Mouse (Mus musculus) midbrain, embryonic 11.5 days (tissue): Measurements from ENCODE around the gene Ppp4c. TPM values are rescaled to one million over a fixed set of nuclear protein-coding genes. Genes with fewer than 3 reads are reported as not detected.

Experiments
- ATAC-seq: fragments of 200-750 bp; cut with Nextera tagmentation; 2 replicates; pipeline ENCODE4 v1.8.0; 2017; ENCODE audit warnings: moderate TSS enrichment, moderate library complexity; ENCODE audit not compliant: low FRiP score
- DNase-seq: peaks from one replicate; pipeline ENCODE4 v3.0.0; 2015; ENCODE audit warnings: low spot score; ENCODE audit errors: missing footprints
- H3K27ac ChIP-seq: fragments of 300-500 bp; sonication (generic); 2 replicates; pipeline ENCODE4 v1.5.1; 2014; ENCODE audit warnings: low read depth, low read length
- H3K27me3 ChIP-seq: fragments of 300-500 bp; sonication (generic); 2 replicates; pipeline ENCODE4 v1.6.1; 2014; ENCODE audit warnings: mild to moderate bottlenecking, low read length, moderate library complexity, mixed read lengths; ENCODE audit not compliant: control insufficient read depth, insufficient read depth
- H3K36me3 ChIP-seq: fragments of 300-500 bp; sonication (generic); 2 replicates; pipeline ENCODE4 v1.6.1; 2014; ENCODE audit warnings: mild to moderate bottlenecking, low read length, moderate library complexity, mixed read lengths; ENCODE audit not compliant: control insufficient read depth, insufficient read depth
- H3K4me1 ChIP-seq: fragments of 300-500 bp; sonication (generic); 2 replicates; pipeline ENCODE4 v1.6.1; 2014; ENCODE audit warnings: low read length; ENCODE audit not compliant: control insufficient read depth, insufficient read depth
- H3K4me2 ChIP-seq: fragments of 300-500 bp; sonication (generic); 2 replicates; pipeline ENCODE4 v1.6.1; 2014; ENCODE audit warnings: mild to moderate bottlenecking, moderate library complexity
- H3K4me3 ChIP-seq: fragments of 300-500 bp; sonication (generic); 2 replicates; pipeline ENCODE4 v1.5.1; 2014; ENCODE audit warnings: low read depth, low read length
- H3K9ac ChIP-seq: fragments of 300-500 bp; sonication (generic); 2 replicates; pipeline ENCODE4 v1.6.1; 2014; ENCODE audit warnings: low read length
- H3K9me3 ChIP-seq: fragments of 300-500 bp; sonication (generic); 2 replicates; pipeline ENCODE4 v1.6.1; 2016; ENCODE audit warnings: low read length; ENCODE audit not compliant: control insufficient read depth
- WGBS: fragments of 180-500 bp; shearing (Covaris S2); extraction: QIAGEN DNeasy Blood & Tissue Kit; methylation state at CpG from one replicate; pipeline ENCODE4 v1.1.7; 2014; 5-methylcytosine and 5-hydroxymethylcytosine counted together
- polyA plus RNA-seq: library from polyadenylated mRNA; unstranded; fragments of >200 nt; fragmentation: Nextera tagmentation; extraction: Ambion mirVana; gene quantifications from 2 replicates; pipeline ENCODE4 v1.2.1, GENCODE M21; 2014

Ppp4c gene
- polyA plus RNA-seq, 1 experiment from 2014 or later: 335 TPM

- WGBS: 67% methylated on average over 7 of the region's 7 CpGs
- no peak for ATAC-seq
- Histone ChIP-seq H3K36me3 (no peaks in the 10 kb centered on the region), H3K9me3 (no peaks in the 10 kb centered on the region), H3K27ac (no peak overlapping the region), H3K27me3 (no peaks in the 10 kb centered on the region), H3K4me2 (no peak overlapping the region), H3K4me1 (peaks cover 12% of the 10 kb centered on the region), H3K9ac (no peak overlapping the region), H3K4me3 (no peak overlapping the region)
- DNase-seq: no peak
Observed at GRCm38 (mm10) chr7:126758539-126758938, 33.8 kb downstream of the Ppp4c start.

DNA sequence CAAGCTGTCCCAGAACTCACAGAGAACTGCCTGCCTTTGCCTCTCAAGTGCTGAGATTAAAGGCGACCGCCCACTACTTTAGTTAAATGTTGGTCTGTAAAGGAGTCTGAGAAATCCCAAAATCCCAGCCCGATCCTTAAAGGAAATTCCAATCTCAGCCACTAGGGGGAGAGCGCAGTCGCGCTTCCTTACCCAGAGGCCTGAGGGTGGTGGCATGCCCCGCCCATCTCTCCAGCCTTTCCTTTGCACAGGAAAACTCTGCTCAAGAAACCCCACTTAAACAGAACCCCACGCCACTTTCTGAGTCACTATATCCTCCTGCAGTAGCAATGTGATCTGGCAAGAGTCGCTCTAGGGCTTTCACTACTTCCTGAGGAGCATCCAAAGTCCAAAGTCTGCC, 37.4 kb downstream of the Ppp4c start:
- Histone ChIP-seq H3K27ac (no peak overlapping the region), H3K4me1 (peaks cover 5% of the 10 kb centered on the region), H3K4me3 (no peak overlapping the region), H3K27me3 (no peaks in the 10 kb centered on the region), H3K9me3 (no peaks in the 10 kb centered on the region), H3K4me2 (no peak overlapping the region), H3K9ac (peak overlapping the region; percentile 41), H3K36me3 (no peaks in the 10 kb centered on the region)
- ATAC-seq: peak; percentile 54
- peak; percentile 99 for DNase-seq
- 1% methylated on average over 9 of the region's 9 CpGs for whole genome bisulfite sequencing

GRCm38 (mm10) chr7:126749582-126750343, 42.5 kb downstream of the Ppp4c start:
- no peak overlapping the region for H3K4me2 ChIP-seq
- no peaks in the 10 kb centered on the region for H3K27me3 ChIP-seq
- ATAC-seq (no peak), DNase-seq (no peak)
- H3K9ac ChIP-seq: no peak overlapping the region
- no peak overlapping the region for H3K4me3 ChIP-seq
- no peaks in the 10 kb centered on the region for H3K9me3 ChIP-seq
- no peak overlapping the region for H3K27ac ChIP-seq
- no peaks in the 10 kb centered on the region for H3K36me3 ChIP-seq
- 97% methylated on average over 17 of the region's 17 CpGs for WGBS
- H3K4me1 ChIP-seq: no peaks in the 10 kb centered on the region

- no peaks in the 10 kb centered on the region for H3K36me3 ChIP-seq
- no peak for ATAC-seq
- 73% methylated on average over 7 of the region's 7 CpGs for WGBS
Observed at GRCm38 (mm10) chr7:126748824-126749223, 43.5 kb downstream of the Ppp4c start.

DNA sequence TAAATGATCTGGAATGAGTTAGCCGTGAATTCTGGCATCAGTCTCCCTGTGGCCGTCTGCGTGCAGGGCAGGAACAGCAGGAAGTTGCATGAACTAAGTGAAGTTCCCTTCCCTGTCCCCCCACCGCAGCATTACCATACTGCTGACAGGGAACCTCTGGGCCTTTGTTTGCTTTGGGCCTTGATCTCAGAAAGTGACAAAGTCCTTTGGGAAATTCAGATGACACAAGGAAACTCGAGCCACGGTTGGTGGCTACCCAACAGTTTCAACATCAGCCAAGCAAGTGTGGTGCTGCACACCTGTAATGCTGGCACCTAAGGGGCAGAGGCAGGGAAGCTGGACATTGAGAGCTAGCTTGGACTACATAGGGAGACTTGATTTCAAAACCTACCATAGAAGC, 45.5 kb downstream of the Ppp4c start:
- 43% methylated on average over 6 of the region's 6 CpGs for WGBS
- no peak for DNase-seq

More at GRCm38 (mm10) chr7:126748824-126749223, 43.5 kb downstream of the Ppp4c start:
- H3K9ac ChIP-seq: no peak overlapping the region
- no peaks in the 10 kb centered on the region for H3K9me3 ChIP-seq
- H3K27ac ChIP-seq: no peak overlapping the region
- no peak overlapping the region for H3K4me3 ChIP-seq
- no peak for DNase-seq
- no peaks in the 10 kb centered on the region for H3K4me1 ChIP-seq
- no peak overlapping the region for H3K4me2 ChIP-seq
- no peaks in the 10 kb centered on the region for H3K27me3 ChIP-seq

GRCm38 (mm10) chr7:126746066-126746465, 46.2 kb downstream of the Ppp4c start:
- DNase-seq (no peak), ATAC-seq (no peak)
- Histone ChIP-seq H3K4me1 (no peaks in the 10 kb centered on the region), H3K4me3 (no peak overlapping the region), H3K9ac (no peak overlapping the region), H3K27me3 (no peaks in the 10 kb centered on the region), H3K4me2 (no peak overlapping the region), H3K9me3 (no peaks in the 10 kb centered on the region), H3K36me3 (no peaks in the 10 kb centered on the region), H3K27ac (no peak overlapping the region)
- 92% methylated on average over 12 of the region's 12 CpGs for WGBS

More for the DNA sequence above, 45.5 kb downstream of the Ppp4c start:
- Histone ChIP-seq H3K4me1 (no peaks in the 10 kb centered on the region), H3K27me3 (no peaks in the 10 kb centered on the region), H3K4me3 (no peak overlapping the region), H3K27ac (no peak overlapping the region), H3K36me3 (no peaks in the 10 kb centered on the region), H3K4me2 (no peak overlapping the region), H3K9ac (no peak overlapping the region), H3K9me3 (no peaks in the 10 kb centered on the region)
- no peak for ATAC-seq

- H3K36me3 ChIP-seq: no peaks in the 10 kb centered on the region
- H3K27ac ChIP-seq: no peak overlapping the region
- no peaks in the 10 kb centered on the region for H3K27me3 ChIP-seq
- no peak overlapping the region for H3K4me2 ChIP-seq
- ATAC-seq: no peak
- no peak overlapping the region for H3K4me3 ChIP-seq
- H3K9ac ChIP-seq: no peak overlapping the region
- WGBS: 90% methylated on average over 13 of the region's 13 CpGs
- no peak for DNase-seq
- no peaks in the 10 kb centered on the region for H3K4me1 ChIP-seq
- H3K9me3 ChIP-seq: no peaks in the 10 kb centered on the region
Observed at GRCm38 (mm10) chr7:126741964-126742482, 50.3 kb downstream of the Ppp4c start.

- H3K4me1 ChIP-seq: no peaks in the 10 kb centered on the region
- H3K4me3 ChIP-seq: no peak overlapping the region
- no peaks in the 10 kb centered on the region for H3K9me3 ChIP-seq
- no peaks in the 10 kb centered on the region for H3K36me3 ChIP-seq
- no peaks in the 10 kb centered on the region for H3K27me3 ChIP-seq
- 89% methylated on average over 5 of the region's 5 CpGs for WGBS
- no peak overlapping the region for H3K9ac ChIP-seq
- H3K27ac ChIP-seq: no peak overlapping the region
- ATAC-seq (no peak), DNase-seq (no peak)
- H3K4me2 ChIP-seq: no peak overlapping the region
Observed at GRCm38 (mm10) chr7:126741452-126741851, 50.8 kb downstream of the Ppp4c start.

DNA sequence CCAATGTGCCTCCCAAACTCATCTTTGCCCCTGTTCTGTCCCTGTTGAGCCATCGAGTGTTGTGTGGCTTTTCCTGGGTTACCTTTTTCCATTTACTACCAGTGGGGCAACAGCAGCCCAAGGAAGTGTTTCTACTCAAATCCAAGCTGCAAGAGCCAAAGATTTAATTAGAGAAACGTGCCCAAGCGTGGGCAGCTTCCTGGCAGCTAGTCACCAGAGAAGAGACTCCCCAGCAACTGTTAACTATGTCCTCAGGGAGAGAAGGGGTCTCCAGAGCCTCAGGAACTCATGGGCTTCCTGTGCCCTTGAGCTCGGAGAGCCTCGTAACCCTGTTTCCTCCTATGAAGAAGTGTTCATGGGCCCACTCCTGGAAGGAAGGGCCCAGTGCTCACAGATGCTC, 51.3 kb downstream of the Ppp4c start:
- Histone ChIP-seq H3K9ac (no peak overlapping the region), H3K4me1 (no peaks in the 10 kb centered on the region), H3K9me3 (no peaks in the 10 kb centered on the region), H3K4me2 (no peak overlapping the region), H3K27me3 (no peaks in the 10 kb centered on the region), H3K27ac (no peak overlapping the region), H3K36me3 (no peaks in the 10 kb centered on the region), H3K4me3 (no peak overlapping the region)
- ATAC-seq: no peak
- WGBS: 85% methylated on average over 5 of the region's 5 CpGs
- no peak for DNase-seq
